Mouse (Mus musculus) CH12.LX (cell line): ENCODE data around the gene Stpg1.

Source experiments
- KAT2A ChIP-seq: IDR thresholded peaks from 2 replicates; pipeline ENCODE4 v1.6.1; 2012; ENCODE audit warnings: low read length, improper control_type of control experiment, inconsistent platforms; ENCODE audit not compliant: insufficient replicate concordance
- SMC3 ChIP-seq: IDR thresholded peaks from 2 replicates; pipeline ENCODE4 v1.6.1; 2011; ENCODE audit warnings: low read depth, low read length, improper control_type of control experiment

- TF ChIP-seq SMC3 (no peak), KAT2A (no peak)
Measured at GRCm38 (mm10) chr4:135453572-135453971, 41.0 kb upstream of the Stpg1 start.
